Mouse (Mus musculus) adrenal gland, postnatal 36 days (tissue): ENCODE measurements at regions not wholly inside any gene's neighbourhood (a gene's known extent, or its start where the extent isn't known, plus 50 kb on each side); places are given as distances from the start of the nearest gene placed in this dataset.

Experiments used
- DNase-seq, 2 experiments: peaks; one replicate each; pipeline ENCODE4 v3.0.0; 2021; ENCODE audit warnings: mixed read lengths in 1 of 2

- DNase-seq, result no peak
These were observed 2126.3 kb upstream of the Lrrc6 start for GRCm38 (mm10) chr15:68626976-68627375.

- DNase-seq, result no peak
These were observed 2124.1 kb upstream of the Lrrc6 start for GRCm38 (mm10) chr15:68624831-68625230.

DNA sequence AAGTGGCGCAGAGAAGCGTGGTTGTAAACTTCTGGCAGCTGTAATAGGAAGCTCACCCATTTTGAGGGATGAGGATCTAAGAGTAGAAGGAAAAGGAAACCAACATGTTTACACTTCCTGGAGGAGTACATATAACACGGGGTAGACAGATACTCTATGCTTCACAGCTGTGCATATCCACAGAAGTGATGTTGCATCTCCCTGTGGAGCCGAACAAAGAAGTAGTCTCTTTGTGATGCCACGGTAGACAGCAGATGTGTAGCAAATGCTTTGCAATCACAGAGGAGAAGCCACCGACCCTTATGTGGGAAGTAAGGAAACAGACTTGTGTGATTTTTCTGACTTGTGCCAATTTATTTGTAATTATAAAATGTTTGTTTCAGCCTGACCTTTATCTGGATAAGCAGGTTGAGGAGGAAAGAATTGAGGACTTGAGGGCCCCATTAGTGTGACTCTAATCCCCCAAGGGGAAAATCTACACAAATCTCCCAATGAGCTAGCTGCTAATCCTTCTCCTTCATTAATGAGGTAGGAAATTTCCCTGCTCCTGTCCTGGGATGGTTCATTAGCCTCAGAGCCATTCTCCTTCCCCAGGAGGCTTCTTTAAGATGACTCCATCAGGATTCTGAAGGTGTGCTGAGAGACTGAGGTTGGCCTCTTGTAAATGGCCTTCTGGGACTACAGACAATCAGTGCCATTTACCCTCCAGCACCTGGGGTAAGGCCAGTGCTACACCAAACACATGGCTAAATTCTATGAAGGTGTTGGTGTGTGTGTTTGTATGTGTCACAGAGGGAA, 2119.9 kb upstream of the Lrrc6 start:
- no peak for DNase-seq

DNA sequence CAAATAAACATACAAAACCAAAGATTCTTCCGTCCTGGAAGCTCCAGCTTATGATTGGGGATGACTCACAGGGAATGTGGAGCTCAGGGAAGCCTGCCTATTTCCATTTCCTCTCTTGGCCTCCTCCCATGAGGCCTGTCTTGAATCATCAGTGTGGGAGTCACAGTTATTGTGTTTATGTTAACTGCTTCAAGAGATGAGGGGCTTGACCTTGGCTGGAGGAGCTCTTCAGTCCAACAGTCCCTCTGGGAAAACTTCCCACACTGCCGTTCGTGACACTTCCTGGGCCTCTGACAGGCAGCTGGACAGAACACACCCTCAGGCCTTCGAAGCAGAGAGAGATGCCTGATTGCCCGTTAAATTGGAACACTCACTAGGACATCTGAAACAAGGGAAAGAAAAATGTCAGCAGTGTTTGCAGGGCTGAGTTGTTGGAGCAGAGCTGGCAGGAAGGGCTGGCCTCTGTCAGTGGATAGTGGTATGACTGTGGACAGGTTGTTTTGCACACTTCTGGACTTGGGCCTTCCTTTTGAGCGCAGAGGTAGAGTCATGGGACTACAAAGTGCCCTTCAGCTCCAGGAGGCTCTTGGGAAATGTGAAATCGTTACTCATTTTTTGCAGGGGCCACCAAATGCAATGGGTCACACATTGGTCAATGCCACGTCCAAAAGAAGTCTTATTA, 2105.5 kb upstream of the Lrrc6 start:
- peak in 1 of 2 experiments; percentile 7 for DNase-seq

DNA sequence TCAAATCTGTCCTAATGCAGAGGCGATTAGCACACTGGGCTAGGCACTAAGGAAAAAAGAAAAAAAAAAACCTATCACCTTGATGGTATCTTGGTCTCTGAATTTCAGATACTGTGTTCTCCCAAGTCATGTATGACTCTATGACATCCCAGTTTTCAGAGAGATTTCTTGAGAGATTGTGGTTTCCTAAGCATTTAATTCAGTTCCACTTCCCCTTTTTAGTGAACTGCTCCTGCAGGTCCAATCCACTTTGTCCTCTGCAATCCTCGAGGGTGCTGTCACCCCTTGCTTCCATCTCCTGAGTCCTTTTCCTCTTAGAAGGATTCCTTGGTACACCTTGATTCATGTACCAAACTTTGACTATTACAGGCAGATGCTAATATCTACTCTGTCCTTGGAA, 2104.8 kb upstream of the Lrrc6 start:
- no peak for DNase-seq

- DNase-seq, result no peak
These were observed 2081.5 kb upstream of the Lrrc6 start for GRCm38 (mm10) chr15:68582177-68582576.

DNA sequence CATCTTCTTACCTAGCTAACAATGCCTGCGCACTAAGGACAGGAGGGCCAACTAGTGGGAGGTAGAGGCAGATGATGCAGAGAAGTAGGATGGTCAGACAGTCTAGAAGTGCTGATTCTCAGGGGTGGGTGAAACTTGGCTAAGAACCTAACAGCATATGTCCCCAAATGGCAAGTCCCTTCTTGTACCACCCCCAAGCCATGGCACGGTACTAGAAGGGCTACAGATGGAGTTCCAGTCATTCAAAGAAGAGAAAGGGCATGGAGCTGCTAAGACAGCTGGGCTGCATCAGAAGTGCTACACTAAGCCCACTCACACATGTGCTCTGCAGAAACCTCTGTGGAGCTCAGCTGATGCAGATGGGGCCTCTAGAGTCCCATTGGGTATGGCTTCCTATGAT, 2078.8 kb upstream of the Lrrc6 start:
- DNase-seq, result no peak

DNA sequence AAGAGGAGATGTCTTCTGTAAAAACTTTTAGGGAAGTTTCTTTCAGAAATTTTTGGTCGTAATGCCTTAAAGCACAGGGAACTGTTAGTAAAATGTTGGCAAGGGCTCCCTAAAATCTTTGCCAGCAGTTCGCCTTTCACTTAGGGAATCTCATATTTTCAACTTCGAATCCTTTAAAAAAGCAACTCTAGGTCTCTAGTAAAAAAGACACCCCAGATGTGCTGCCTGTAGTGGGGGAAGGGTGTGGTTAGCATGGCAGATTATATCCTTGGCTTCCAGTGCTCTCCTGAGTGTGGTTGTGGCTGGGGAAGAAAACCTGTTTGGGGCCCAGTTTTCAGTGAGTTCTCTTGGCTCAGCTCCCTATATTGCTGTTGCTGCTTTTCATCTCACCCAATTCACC, 2059.9 kb upstream of the Lrrc6 start:
- no peak for DNase-seq

GRCm38 (mm10) chr15:68556133-68556532, 2055.4 kb upstream of the Lrrc6 start:
- no peak for DNase-seq

DNA sequence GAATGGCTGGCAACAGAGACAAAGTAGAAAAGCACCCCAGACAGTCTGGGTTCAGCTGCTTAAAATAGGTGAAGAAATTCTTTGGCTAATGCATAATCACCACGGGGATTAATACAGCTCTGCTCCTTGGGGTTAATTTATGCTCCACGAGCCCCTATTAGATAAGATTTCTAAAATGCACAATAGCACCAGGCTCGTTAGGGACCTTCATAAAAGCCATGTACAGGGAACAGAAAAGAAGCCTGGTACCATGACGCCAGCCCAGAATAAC, 2035.3 kb upstream of the Lrrc6 start:
- DNase-seq, result no peak

GRCm38 (mm10) chr15:68535297-68536054, 2034.8 kb upstream of the Lrrc6 start:
- no peak for DNase-seq

DNA sequence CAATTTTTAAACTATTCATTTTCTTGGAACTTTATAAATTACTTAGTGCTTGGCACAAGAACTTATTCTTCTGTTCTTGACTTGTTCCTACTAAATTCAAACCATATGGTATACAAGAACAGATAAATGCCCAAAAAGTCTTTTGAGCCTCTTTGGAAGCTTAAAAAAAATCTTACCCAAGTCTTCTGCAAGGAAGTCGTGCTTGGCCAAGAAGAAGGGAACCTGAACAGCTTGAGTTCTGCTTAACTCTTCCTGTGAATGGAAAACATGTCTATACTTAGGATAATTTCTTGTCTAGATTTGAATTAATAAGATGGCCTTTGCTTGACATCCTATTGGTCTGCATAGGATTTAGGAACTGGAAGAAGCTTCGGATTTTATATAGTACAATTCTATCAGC, 2020.0 kb upstream of the Lrrc6 start:
- no peak for DNase-seq

DNA sequence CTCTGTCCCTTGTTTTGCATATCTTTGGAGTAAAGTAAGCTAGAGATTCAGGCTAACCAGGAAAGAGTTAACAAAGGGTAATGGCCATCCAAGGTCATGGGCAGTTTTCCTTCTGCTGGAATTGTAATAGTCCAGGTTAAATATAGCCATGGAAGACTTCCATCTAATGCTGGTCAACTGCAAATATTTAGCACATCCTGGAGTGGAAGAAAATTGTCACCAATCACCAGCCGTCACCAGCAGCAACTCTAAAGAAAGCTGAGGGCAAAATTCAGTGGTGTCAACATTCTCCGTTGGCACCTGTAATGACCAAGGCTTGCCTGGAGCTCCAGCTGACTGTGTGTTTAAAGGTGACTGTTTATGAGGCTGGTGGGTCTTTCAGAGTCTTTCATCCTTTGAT, 2011.7 kb upstream of the Lrrc6 start:
- DNase-seq, result no peak

DNA sequence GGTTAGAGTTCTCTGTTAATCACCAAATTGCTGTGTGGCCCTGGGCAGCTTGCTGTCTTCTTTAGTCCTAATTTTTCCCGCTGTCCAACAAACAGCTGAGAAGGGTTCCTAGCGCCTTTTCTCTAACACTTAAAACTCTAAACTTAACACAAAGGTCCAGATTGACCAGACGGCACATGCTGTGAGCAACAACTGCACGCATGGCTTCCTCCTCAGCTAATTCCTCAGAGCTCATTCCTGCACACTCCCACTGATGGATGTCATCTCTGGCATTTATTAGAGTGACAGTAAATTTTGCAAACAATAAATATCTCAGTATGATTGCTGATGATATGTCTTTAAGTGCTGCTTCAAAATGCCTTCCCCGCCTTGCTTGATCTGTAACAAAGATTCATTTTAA, 2007.5 kb upstream of the Lrrc6 start:
- DNase-seq, result no peak

DNA sequence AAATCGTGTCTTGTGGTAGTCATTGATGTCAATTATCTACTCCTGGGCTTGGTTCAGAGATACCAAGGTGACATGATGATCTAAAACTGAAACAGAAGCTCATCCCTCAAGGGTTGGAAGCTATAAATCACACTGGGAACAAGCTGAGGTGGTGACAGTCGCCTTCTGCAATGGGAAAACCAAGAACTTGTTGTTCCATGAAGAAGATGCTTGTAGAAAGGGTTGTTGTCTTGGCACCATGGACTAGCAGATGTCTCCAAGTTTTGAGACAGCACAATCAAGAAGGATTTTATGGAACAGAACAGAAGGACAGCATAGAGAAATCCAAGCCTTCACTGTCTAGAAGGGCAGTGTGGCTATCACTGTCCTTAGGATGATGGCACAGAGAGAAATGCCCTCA, 2005.4 kb upstream of the Lrrc6 start:
- no peak for DNase-seq

- DNase-seq, result no peak
These were observed 1995.7 kb upstream of the Lrrc6 start for GRCm38 (mm10) chr15:68496438-68496837.

- no peak for DNase-seq
These were observed 1984.1 kb upstream of the Lrrc6 start for GRCm38 (mm10) chr15:68484789-68485188.

DNA sequence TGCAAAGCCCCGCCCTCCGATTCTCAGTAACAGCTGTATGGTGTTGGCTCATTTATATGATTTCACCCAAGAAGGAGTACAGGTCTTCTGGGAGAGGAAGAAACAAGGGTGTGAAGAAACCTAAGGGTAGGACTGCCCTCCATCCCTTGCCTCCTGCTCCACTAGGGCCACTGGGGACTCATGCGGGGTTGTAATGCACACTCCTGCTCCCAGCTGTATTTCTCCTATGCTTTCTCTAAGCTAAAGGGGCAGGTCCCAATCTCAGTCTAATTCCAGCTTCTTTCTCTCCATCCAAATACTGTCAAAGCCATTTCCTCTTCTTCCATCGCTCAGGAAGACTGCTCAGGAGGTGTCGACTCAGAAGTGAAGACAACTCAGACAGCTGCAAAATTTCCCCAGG, 1977.0 kb upstream of the Lrrc6 start:
- DNase-seq, result no peak

- DNase-seq, result no peak
These were observed 1971.2 kb upstream of the Lrrc6 start for GRCm38 (mm10) chr15:68471928-68472327.

GRCm38 (mm10) chr15:68462851-68463250, 1962.1 kb upstream of the Lrrc6 start:
- DNase-seq, result no peak

DNA sequence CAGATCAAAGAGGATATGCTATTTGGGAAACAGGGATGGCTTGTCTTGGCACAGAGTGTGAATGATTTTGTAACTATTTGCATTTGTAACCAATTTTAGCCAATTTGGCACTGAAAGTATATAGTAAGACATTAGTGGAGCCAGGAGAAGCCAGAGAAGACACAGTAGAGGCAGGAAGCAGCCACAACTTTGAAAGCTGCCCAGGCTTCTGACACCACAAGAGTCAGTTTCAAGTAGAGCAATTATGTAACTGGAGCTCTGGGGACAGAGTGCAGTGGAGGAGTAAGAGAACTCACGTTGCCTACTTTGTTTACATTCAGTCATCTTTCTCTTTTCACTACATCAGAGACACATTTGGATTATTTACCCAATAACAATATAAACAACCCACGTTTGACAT, 1956.5 kb upstream of the Lrrc6 start:
- DNase-seq, result no peak

GRCm38 (mm10) chr15:68451971-68452370, 1951.3 kb upstream of the Lrrc6 start:
- DNase-seq, result no peak

- no peak for DNase-seq
These were observed 1944.6 kb upstream of the Lrrc6 start for GRCm38 (mm10) chr15:68445341-68445740.

GRCm38 (mm10) chr15:68440636-68441035, 1939.9 kb upstream of the Lrrc6 start:
- no peak for DNase-seq
